Mouse (Mus musculus) testis, adult 2 months (tissue): ENCODE results near the gene Abcc2.

ENCODE experiments used
- CTCF ChIP-seq: fragments of 200-500 bp; IDR thresholded peaks from 2 replicates; pipeline ENCODE4 v1.5.1; 2012; ENCODE audit warnings: low read depth, mild to moderate bottlenecking, inconsistent platforms, low read length, moderate library complexity; ENCODE audit not compliant: control insufficient read depth, insufficient read depth, insufficient replicate concordance
- POLR2A ChIP-seq: fragments of 200-500 bp; IDR thresholded peaks from 2 replicates; pipeline ENCODE4 v1.6.1; 2012; ENCODE audit warnings: low read depth, mild to moderate bottlenecking, inconsistent platforms, low read length, moderate library complexity; ENCODE audit not compliant: control insufficient read depth

DNA sequence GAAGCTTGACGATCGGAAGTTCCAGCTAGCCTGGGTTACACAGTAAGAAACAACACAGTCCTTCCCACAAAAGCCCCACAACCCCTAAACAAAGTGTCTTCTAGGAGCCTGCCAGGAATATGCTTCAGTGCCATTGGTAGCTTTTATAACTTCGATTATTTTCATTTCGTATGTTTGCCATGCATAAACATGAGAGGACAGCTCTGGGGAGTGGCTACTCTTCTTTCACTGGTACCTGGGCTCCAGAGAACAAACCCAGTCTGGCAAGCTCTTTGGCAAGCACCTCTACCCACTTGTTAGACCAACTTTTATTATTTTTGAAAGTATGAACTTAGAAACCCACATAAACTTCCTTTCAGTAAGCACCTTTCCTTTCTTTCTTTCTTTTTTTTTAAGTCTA, 5.4 kb upstream of the Abcc2 start:
- TF ChIP-seq POLR2A (no peak), CTCF (no peak)
